Mouse (Mus musculus) retina, postnatal 7 days (tissue): ENCODE measurements around the gene Vps4b.
A peak's percentile ranks its signal among the peaks of the same experiment; 100 is the strongest.
"Not testable (repeated sequence)": the region's sequence is repeated elsewhere in the genome, so short reads cannot be mapped to it uniquely, and the experiment has no call there.

Source experiments
- DNase-seq: peaks from one replicate; pipeline ENCODE4 v3.0.0-alpha.2; 2012; ENCODE audit warnings: low read depth, low spot score

The Vps4b gene

DNA sequence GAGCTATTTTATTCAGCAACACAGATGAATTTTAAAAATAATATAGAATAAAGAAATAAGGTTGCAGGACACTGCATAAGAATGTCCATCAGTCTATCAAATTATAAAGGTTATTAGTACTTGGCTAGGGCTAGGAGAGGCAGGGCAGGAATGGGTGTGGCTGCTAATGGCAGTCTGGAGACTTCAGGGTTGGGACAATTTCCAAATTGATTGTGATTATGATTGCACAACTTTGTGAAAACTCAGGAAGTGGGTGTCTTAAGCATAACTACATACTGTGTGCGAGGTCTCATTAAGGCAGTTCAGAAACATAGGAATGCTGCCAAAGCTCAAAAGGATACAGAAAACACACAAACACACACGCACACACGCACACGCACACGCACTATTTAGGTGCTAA is 44.5 kb downstream of the Vps4b start:
- no peak for DNase-seq

DNA sequence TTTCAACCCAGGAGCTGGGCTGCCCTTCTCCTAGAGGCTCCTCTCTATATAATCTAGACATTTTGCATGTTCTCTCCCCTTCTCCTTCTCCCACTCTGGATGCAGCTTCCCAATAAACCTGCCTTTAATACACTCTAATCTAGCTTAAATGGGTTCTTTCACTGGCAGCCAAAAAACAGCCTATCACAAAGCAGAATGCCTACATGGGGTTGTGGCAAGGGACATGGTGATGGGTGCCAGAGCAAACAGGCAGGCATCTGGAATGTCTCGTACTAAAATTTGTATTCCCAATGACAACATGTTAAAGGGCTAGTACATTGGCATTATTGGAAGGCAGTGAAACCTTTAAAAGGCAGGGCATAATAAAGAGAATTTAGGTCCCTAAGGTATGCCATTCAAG is 45.9 kb downstream of the Vps4b start:
- no peak for DNase-seq

DNA sequence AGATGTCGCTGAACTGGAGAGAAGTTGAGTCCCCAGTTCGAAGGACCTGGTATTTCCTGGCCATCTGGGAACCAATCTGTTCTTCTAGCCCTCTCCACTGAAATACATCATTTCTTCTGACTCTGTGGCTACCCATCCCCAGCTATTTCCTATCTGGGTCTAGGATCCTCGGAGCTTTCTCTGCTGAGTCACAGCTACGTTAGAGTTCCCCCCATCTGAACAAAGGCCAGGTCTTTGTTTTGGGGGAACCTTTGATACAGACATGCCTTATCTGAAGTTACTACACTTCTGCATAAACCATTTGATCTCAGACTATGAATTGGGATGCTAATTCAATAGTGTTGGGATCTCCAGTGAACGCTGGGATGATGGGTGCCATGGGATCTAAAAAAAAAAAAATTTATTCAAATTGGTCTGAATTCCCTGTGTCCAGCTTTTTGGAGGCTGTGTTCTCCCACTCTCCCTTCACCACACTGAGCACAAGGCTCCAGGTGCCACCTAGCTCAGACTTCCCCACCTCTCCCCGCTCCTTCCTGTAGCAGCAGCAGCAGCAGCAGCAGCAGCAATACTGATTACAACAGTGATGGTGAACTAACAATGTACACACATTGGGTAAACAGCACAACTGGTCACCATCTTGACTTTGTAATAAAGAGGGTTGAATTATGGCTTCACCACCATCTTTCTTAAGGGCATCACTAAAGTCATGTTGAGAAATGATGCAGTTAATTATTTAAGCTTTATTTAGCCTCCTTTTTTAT is 47.8 kb downstream of the Vps4b start:
- DNase-seq, result no peak

DNA sequence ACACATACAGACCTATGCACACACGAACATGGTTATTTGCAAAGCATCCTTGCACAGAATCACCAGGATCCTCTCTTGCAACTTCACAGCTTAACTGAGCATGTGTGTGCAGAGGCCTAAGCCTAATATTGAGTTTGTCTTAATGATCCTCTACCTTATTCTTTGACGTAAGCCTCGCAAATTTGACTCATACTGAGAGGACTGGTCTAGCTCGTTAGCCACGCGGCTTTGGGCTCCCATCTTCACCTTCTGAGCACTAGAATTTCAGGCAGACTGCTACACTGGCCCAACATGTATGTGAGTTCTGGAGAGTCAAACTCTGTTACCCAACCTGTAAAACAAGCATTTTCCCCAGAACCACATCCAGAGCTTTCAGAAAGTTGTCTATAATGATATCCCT is 53.5 kb downstream of the Vps4b start:
- no peak for DNase-seq

DNA sequence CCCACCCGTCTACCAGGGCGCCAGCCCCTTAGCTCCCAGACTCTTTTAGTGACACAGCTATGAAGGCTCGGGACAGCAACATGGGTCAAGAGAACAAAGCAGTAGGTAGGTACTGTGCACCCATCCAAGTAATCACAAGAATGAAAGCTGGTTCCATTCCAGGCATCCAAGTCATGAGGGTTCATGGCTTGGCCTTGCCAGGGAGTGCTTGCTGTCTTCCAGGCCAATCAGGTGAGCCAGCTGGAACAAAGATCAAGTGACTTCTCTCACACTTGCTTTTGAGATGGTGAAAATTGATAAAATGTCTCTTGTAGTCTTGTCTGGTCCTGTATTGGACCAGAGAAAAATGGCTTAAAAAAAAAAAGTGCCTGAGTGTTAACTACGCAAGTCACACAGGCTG is 55.8 kb downstream of the Vps4b start:
- DNase-seq, result no peak

DNA sequence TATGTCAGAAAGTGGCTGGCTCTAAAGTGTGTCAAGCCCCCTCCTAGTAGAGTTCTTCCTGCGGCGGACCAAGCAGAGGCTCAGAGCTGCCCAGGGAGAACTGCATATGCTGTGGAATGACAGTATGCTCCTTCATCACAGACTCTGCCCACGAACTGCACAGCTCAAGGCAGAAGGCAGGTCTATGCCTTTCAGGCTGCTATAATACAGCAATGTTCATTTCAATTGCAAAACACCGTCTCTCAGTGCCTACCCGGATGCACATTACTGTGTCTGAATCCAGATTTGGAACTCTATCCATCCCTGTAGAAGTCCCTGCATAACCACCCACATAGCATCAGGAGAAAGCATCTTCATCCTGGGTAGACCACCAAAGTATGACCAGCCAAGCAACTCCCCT is 56.7 kb downstream of the Vps4b start:
- no peak for DNase-seq

DNA sequence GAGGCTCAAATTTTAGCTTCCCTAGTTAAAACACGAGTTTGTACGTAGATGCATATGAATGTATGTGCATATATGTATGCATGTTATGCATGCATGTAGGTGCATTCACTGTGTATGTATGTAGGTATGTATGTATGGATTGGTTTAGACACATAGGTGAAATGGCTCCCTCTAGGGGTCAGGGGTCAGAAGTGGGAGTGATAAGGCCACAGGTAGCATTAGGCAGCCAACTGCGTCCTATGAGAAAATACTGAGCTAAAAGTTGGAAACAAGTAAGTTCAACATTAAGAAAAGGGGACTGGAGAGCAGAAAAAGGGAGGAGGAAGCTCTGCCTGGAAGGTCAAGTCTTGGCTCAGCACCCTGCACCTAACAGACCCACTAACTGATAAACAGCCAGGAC is 58.4 kb downstream of the Vps4b start:
- peak; percentile 19 for DNase-seq

DNA sequence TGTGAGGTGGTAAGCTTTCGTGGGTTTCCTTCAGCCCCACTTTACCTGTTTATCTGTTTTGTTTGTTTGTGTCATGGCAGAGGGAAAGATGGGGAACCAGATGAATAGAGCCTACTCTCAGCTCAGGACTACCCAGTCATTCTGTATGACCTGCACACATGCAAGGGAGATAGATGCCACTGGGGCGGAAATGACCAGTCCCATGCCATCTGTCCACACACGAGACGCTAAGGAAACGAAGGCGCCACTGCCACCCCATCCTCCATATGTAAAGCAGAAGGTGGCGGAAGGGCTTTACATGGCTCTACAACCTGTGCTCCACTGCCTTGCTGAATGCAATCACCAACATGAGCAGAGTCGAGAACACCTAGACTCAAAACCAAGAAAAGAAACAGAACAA is 60.3 kb downstream of the Vps4b start:
- no peak for DNase-seq

DNA sequence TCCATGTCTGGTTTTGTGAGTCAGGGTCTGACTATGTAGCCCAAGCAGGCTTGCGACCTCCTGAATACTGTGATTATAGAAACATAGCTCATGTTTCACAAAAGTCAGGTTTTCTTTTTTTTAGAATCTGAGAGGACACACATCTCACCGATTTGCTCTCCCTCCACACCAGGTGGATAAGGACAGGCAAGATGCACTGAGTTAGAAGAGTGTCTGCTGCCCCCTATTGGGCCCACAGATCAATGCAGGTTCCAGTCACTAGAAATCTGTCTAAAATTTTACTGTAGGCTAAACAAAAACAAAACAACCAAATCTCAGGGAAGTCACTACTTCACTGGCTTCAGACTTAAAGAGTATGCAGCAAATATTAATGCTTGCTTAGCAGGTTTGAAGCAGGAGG is 60.9 kb downstream of the Vps4b start:
- DNase-seq, result no peak

DNA sequence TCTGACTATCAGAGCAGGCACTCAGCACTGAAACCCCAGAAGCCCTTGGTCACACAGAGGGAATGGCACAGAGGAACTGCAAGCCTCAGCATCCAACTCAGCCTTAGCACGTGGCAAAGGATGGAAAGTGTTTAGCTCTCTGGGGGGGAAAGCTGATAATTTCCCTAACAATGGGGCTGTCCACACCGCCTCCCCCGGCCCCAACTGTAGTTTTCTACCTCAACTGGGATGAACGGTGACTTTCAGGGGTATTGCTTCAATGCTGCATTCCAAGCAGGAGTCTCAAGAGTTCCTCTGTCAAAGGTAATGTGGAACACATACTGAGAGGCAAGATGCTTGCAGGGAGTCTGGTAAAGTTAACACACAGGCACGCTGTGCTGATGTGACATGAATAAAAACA is 74.5 kb downstream of the Vps4b start:
- DNase-seq, result no peak

DNA sequence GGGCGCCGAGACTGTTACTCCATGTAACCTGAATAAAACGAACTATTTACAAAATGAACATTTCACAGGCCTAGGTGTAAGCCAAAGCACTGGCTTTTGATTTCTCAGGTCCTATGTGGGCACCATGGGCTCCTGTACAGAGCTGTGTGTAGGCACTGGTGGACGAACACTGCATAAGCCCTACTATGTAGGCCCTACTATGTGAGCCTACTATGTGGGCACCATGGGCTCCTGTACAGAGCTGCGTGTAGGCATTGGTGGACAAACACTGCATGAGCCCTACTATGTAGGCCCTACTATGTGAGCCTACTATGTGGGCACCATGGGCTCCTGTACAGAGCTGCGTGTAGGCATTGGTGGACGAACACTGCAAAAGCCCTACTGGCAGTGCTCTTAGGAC is 78.8 kb downstream of the Vps4b start:
- DNase-seq, result not testable (repeated sequence)

DNA sequence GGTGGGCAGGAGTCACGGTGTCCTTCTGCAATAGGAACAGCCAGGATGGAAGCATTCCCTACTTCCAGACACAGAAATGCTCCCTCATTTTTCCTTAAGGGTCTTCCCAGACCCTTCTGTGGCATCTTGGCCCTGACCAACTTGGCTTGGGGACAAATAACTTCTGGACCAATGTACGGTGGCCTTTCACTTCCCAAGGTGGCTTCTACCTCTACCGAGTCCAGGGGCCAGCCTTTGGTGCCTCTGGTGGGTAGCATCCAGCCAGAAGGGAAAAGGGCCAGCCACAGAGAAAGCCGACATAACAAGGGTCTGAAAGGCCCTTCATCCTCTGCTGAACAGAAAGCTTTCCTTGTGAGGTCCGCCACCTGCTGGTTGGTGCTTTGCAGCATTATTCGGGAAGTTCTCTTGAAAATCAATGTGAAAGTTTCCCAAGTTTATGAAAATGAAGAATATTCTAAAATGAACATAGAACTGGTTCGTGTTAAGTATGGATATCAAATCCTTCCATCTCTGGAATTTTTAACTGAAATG is 79.4 kb downstream of the Vps4b start:
- peak; percentile 49 for DNase-seq

DNA sequence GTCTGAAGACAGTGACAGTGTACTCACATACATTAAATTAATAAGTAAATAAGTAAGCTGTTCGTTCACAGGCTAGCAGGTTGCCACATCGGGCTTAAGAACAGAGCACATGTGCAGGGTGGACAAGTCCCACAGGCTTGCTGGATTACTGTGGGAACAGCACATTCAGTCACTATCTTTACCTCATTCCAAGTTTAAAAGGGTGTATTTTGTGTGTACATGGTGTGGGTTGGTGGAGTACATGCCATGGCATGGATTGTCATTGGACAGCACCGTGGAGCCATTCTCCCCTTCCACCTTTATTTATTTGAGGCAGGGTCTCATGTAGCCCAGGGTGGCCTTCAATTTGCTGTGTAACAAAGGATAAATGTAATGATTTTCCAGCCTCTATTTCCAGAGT is 80.4 kb downstream of the Vps4b start:
- no peak for DNase-seq

DNA sequence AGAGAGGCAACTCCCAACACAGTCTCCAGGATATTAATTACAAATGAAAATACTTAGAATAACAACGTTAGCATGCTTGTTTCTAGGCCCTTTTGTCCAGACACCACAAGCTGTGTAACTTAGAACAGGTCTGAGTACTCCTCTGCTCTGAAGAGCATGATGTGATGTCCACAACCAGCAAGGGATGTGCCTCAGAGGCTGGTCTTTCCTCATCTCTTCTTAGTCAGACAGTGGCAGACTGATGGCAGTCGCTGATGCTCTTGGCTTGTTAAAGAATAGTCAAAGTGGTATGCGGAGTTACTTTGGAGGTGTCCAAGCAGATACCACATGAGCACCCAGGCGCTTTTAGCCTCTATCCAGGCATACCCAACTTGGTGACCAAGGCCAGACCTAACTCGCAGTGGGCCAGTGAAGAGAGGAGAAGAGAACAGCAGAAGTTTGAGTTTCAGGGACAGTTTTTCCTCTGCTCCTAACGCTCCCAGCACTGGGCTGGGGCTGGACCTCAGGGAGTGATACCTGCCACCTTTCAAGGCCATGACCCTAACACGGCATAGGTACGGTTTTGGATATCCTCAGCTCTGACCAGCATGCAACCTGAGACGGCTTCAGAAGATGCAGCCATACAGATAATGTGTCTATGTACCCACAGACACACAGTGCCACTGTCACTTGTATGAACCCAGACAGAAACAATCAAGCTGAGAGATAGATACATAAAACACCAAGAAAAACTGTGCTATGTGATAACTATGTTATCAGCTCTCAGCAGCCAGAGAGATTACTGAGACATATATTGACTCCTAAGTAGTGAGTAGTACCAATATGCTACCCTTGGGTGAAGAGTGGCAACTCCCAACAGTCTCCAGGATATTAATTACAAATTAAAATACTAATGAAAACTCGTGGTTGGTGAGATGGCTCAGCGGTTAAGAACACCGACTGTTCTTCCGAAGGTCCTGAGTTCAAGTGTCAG is 81.1 kb downstream of the Vps4b start:
- no peak for DNase-seq

DNA sequence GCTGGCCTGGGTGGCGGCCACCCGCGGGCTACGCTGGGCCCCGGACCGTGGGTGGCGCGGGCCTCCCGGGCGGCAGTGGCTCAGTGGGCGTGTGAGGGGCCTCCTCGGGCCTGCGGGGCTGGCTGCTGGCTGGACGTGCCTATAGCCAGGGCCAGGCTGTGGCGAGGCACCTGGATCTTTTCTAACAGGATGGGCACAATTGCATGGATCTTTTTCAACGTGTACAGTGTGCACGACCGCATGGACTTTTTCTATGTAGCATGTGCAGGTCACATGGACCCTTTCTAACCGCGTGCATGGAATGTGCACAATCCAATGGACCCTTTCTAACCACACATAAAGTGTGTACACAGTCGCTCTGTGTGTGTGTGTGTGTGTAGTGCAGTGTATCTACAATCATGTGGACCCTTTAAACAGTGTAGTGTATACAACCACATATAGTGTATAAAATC is 82.0 kb downstream of the Vps4b start:
- no peak for DNase-seq
